Mouse (Mus musculus) kidney, postnatal 25 days (tissue): ENCODE data around the gene Eme2.
A peak's percentile ranks its signal among the peaks of the same experiment; 100 is the strongest.

Experiments
- DNase-seq, 2 experiments: peaks; one replicate each; pipeline ENCODE4 v3.0.0; 2021; ENCODE audit warnings: mixed read lengths in 2 of 2

Eme2 gene

DNA sequence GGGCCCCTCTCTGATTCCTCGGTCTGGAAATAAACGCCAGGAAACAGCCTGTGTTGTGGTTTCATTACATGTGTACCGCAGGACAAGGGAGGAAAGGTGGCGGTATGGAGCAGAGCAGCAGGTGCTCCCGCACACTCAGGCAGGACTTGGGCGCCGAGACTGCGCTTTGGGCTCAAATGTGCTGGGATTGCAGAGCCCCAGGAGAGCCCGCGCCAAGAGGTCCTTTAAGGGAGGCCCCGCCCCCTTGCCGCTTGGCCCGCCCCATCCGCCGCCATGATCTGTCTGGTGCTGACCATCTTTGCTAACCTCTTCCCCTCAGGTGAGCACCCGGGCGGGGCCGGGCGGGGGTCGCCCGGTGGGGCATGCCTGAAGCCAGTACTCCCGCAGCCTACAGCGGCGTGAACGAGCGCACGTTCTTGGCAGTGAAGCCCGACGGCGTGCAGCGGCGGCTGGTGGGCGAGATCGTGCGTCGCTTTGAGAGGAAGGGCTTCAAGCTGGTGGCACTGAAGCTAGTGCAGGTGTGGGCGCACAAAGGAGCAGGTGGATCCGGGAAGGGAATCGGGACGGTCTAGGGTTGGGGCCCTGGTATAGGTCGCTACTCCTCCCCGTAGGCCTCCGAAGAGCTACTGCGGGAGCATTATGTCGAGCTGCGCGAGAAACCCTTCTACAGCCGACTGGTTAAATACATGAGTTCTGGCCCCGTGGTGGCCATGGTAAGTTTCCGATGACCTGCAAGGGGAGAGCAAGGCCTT lies 1.5 kb upstream of the Eme2 start, which contains the start of gene Nme3:
TSS of gene Nme3 (plus strand) at position 260 of the 752 bp plus-strand sequence.
- peak; percentile 89 to 92 for DNase-seq

DNA sequence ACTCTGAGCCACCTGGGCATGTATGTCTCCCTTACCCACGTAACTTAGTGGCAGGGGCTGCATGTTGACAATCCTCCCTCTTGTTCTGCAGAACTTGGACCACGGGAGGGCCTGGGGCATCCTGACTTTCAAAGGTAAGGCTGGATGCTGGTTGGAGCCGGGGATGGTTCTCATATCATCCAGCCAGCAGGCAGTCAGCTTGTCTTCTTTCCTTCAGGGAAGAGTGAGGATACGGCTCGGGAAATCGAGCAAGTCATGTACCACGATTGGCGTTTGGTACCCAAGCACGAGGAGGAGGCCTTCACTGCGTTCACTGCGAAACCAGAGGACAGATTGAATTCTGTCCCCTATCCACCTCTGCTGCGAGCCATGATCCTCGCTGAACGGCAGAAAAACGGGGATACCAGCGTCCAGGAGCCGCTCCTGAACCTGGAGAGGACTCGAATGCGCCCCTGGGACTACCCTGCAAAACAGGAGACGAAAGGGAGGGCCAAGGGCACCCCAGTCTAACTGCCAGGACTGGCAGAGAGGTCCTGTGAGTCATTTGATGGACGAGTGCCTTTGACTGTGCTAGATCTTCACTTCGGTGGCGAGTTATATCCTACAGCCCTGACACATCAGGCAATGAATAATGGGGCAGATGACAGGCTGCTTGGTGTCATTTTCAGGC lies 819 bp upstream of the Eme2 start:
- DNase-seq: peak in 1 of 2 experiments; percentile 46

DNA sequence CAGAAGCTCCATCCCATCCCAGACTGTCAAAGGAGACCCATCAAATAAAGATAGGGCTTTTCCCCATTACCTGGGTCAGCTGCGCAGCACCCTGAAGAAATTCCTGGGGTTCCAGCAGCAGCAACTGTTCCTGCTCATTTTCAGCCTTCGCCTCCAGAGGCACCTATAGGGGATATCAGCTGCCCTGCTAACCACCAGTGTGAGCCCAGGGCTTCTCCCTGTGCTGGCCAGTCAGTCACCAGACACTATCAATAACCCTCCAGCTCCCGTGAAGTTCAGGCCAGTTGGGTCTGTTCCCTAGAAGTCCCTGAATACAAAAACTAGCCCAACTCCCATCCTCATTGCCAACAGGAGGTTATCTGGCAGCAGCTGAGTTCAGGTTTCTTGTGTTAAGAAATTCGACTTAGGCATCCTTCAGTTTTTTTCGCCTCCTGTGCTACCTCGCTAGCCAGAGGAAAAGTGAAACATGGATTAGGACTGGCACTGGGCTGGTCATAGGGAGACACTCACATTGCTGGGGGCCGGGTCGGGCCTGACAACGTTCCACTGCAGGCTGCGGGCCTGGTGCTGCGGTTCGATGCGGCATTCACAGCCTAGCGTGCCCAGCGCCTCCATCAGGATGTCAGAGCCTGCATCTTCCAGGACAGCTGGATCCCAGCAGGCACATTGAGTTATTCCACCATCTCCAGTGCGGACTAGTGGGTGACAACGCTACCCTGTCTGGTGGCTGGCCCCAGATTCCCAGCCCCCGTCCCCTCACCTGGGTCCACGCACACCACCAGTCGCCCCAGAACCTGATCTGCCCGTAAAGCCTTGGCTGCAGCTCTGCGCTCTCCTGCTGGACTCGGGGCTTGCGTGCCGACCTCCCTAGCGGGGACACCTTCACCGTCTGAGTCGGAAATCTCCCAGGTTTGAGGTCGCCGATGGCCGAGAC lies 559 bp downstream of the Eme2 start:
- DNase-seq: peak in 1 of 2 experiments; percentile 60

DNA sequence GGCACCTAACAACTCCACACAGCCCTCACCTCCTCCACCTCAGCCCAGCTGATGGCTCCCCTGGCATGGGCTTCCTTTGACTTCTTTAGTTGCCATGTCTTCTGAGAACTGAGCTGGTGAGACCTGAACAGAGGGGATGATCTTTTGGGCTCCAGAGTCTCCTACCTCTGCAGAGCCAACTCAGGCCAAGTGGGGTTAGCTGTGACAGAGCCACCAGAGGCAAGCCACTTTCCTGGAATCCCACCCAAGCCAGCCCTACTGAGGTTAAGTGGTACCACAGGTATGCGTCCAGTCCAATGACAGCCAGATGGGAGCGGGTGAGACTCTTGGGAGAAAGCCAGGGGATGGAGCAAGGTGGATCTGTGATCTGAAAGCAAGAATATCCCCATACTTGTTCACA lies 1.6 kb downstream of the Eme2 start:
- DNase-seq: peak in 1 of 2 experiments; percentile 39

DNA sequence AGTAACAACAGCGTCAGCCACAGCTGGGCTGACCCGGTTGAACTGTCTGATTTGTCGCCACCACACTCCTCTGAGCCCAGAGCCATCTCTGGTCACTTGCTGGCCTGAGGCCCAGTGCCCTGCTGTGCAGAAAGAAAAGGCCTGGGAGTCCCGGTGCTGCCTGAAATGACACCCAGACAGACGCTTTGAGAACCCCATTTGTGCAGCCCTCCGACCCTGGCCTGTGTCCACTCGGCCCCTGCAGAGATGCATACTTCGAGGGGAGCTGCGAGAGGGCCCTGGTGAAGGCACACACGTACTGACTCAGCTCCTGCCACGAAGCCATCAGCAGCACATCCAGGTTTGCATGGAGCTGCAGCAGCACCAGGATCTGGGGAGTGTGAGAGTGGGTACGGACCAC lies 2.1 kb downstream of the Eme2 start:
- peak in 1 of 2 experiments; percentile 38 for DNase-seq

DNA sequence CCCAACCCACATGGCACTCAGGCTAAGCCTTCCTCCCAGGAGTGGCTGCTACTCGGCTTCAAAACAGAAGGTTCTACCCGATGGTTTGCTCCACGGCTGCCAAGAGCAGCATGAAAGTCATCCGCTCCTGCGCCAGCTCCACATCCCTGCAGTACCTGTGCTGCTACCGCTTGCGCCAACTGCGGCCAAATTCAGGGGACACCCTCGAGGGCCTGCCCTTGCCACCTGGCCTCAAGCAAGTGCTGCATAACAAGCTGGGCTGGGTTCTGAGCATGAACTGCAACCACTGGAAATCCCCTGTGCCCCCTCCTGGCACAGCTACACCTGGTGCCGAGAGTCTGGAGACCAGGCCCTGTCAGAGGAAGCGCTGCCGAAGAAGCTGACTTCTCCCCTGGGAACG lies 3.6 kb downstream of the Eme2 start:
- peak in 1 of 2 experiments; percentile 64 for DNase-seq

DNA sequence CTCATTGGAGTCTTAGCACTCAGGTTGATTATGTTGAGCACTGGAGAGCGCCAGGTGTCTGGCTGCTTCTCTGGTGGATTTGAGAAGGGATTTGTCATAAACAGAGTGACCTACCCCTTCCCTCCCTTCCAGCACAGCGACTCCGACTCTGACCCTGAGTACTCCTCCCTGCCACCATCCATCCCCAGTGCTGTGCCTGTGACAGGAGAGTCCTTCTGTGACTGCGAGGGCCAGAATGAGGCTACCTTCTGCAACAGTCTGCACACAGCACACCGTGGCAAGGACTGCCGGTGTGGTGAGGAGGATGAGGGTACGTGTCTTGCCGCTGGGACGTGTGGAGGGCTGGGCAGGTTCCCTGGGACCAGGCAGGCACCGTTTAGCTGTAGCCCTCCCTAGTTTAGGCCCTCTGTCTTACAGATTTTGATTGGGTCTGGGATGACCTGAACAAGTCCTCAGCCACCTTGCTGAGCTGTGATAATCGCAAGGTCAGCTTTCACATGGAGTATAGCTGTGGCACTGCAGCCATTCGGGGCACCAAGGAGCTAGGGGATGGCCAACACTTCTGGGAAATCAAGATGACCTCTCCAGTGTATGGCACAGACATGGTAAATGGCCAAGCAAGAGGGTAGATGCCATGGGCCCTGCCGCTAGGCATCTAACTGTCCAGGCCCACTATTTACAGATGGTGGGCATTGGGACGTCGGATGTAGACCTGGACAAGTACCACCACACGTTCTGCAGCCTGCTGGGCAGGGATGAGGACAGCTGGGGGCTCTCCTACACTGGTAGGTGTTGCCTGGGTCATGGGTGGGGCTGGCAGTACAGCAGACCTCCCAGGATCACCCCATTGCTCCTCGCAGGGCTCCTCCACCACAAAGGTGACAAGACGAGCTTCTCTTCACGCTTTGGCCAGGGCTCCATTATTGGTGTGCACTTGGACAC lies 4.5 kb downstream of the Eme2 start:
- peak in 1 of 2 experiments; percentile 44 for DNase-seq

DNA sequence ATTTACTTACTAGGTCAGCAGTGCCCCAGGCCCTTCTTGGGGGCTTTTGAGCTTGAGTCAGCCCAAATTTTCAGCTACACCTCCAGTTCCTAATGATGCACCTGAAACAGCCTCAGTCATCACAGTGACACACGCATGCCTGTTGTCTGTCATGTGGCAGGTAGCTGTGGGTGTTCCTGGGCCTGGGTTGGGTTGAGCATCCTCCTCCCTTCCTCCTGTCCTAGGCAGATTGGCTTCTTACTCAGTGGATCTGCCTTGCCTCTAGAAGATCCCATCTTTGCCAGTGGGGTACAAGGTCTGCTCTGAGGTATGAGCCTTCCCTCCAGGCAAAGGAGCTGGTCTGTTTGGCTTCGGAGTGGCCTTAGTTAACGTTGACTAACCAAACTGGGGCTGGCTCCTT lies 6.0 kb downstream of the Eme2 start:
- no peak for DNase-seq

DNA sequence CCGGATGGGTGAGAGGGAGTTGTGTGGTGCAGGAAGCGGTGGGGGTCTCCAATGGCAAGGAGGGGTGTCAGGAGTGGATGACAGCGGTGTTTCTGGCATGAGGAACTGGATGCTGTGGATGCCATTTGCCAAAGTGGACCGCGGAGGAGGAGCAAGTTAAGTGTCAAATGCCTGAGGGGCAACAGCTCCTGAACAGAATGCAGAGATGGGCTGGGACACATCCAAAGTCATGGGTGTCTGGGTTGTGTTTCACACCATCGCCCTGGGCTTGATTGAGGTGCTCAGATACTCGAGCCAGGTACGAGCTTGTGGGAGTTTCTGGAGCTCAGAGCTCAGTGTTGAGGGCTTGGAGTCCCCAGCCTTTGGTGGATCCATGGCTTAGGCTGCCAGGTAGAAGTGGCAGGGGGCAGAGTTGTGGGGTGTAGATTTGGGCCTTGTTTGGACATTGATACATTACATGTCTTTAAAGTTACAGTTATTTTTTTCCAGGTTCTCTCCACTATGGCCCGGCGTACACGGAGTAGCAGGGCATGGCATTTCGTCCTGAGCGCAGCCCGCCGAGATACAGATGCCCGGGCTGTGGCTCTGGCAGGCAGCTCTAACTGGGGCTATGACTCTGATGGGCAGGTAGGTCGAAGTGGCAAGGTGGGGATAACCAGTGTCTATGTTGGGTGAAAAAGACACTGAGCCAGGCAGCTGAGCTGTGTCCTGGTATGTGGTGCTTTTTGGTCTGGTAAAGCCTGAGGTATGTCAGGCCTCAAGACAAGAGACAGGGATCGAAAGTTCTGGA lies 7.4 kb downstream of the Eme2 start:
- peak in 1 of 2 experiments; percentile 58 for DNase-seq

DNA sequence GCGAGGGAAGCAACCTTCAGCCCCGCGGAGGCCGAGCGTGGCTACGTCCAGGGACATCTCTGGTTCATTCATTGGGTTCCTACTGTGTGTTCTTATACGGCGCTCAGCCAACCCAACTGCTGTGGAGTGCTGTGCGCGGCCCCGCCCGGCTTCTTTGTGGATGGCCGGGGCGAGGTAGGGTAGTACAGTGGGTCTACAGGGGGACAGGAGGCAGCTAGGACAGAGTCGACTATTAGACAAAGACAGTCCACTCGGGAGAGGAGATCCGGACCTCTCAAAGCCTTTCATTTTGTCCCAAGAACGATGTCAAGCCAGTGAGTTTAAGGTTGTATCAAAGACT lies 8.0 kb downstream of the Eme2 start:
- no peak for DNase-seq

DNA sequence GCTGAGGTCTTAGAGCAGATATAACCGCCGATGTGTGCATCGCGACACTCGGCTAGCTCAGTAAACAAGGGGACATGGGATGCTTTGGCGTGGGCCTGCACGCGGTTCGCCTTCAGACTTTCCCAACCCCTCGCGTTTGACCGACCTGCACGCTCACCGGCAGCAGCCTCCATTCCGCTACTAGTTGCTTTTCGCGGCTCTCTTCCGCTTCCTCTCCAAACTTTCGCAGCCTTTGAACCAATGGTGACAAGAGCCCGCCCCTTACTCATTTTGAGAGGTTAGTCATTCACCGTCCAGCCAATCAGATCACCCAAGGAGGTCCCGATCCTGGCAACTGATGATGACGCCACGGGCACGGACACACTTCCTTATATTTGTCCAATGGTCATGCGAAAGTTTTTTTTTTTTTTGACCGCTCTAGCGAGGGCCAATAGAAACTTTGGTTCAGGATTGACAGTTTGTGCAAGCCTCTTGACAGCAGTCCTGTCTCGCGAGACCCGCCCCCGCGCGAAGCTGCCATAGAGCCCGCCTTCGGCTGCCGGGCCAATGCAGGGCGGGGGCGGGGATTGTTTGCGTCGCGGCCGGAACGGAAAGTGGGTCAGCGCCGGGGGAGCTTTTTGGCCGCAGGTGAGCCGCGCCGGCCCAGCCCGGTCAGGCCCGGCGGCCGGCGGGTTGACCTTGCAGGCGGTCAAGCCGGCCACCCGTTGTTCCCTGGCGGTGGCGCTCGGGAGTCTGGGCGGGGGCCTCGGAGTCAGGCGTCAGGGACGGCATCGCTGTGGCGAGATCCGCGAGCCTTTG lies 8.6 kb downstream of the Eme2 start, which contains the start of the genes Nubp2 and Spsb3:
TSS of gene Nubp2 (minus strand) at position 216 of the 798 bp plus-strand sequence.
TSS of gene Spsb3 (plus strand) at position 510 of the 798 bp plus-strand sequence.
- DNase-seq: peak; percentile 99 to 100

DNA sequence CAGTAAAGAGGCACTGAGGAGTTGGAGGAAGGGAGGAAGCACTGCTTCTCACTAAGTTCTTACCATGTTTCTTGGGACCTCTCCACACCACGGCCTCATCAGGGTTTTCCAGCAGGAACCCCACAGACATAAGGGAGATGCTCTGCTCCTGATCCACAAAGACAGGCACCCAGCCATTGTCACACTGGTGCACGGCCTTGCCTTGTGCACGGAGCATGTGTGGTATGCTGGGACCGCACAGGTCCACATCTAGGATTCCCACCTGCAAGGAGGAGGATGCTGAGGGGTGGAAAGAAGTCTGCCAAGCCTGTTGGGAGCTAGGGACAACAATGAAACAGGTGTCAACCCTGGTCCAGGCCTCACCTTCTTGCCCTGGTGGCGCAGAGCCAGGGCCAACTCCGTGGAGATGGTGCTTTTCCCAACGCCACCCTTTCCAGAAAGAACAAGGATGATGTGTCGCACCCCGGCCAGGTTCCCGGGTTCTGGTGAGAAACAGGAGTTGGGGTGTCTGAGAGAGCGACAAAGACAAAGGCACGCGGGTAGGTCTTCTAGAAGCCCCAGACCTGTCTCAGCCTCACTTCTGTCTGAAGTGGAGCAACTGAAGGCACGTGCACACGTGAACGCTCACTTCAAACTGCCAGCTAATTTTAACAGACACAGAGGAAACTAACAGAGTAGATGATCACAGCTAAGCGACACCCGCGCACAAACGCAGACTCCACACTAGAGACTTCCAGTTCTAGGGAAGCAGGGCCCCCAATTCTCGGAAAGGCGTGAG lies 9.3 kb downstream of the Eme2 start:
- peak in 1 of 2 experiments; percentile 56 for DNase-seq

DNA sequence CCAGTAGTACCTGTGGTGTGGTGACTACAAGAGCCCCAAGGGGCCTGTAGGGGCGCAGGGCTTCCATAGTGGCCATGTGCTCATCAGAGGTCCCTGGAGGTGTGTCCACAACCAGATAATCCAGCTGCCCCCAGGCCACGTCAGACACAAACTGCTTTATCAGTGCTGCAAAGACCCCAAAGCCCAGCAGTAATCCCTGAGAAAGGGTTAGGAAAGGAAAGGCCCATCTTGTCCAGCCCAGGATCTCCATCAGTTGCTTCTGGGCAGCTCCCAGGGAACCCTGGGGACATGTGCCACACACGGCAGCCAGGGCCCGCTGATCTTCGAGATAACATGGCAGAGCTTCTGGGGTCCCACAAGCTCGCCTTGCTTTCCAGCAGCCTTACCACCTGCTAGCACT lies 10.5 kb downstream of the Eme2 start:
- peak in 1 of 2 experiments; percentile 30 for DNase-seq

DNA sequence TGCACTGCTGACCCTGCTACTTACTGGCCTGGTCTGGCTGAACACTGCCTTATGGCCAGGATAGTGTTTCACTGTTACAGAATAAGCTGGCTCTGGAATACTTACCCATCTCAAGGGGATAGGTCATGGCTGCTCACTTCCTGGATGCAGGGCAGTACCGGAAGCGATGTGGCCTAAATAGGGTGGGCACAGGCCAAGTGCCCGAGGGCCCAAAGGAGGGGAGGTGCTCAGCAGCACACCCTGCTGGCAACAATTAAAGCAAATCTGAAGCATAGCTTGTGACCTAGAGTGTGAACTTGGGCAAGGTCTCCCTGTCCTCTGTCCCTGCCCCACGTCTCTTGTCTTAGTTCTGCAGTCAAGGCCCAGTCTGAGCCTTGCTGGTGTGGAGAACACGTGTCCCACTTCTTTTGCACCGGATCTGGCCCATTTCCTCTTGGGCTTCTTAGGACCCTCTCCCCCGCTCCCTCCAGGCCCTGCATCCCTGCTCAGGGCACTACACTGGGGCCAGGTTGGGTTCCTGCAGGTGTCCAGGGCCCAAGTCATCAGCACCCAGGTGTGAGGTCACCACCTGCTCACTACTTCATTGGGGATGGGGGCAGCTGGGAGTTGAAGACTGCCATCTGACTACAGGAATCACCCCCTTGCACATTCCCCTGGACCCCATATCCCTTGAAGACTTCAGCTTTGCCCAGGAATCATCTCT lies 13.0 kb downstream of the Eme2 start:
- peak; percentile 70 to 71 for DNase-seq

DNA sequence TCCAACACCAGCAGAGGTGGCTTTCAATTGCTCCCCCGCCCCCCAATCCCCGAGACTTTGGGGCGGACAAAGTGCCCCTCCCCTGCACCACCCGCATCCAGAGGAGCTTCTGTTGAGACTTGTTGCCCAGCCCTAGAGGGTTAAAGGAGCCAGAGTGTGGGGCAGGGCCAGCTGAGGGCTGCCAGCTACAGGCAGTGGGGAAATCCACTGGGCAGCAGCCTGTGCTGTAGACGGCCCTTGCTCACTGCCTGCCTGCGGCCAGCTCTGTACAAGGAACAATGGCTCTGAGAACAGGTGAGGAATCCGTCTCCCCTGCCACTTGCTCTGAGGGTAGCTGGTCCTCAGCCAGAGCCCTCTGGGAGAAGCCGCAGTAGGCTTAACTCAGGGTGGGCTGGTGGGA lies 16.4 kb downstream of the Eme2 start:
- peak in 1 of 2 experiments; percentile 81 for DNase-seq

DNA sequence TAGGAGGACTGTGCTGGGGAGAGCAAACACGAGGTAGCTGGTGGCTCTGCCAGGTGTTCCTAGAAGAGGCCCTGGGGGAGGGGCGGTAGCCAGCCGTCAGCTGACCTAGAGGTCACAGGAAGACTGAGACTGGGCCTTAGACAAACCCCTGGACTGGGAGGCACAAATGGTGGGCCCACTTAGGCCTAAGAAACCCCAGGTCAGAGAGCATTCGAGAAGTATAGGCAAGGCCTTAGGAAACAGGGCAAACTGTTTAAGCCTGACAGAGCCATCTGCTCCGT lies 16.8 kb downstream of the Eme2 start:
- peak; percentile 93 to 96 for DNase-seq

DNA sequence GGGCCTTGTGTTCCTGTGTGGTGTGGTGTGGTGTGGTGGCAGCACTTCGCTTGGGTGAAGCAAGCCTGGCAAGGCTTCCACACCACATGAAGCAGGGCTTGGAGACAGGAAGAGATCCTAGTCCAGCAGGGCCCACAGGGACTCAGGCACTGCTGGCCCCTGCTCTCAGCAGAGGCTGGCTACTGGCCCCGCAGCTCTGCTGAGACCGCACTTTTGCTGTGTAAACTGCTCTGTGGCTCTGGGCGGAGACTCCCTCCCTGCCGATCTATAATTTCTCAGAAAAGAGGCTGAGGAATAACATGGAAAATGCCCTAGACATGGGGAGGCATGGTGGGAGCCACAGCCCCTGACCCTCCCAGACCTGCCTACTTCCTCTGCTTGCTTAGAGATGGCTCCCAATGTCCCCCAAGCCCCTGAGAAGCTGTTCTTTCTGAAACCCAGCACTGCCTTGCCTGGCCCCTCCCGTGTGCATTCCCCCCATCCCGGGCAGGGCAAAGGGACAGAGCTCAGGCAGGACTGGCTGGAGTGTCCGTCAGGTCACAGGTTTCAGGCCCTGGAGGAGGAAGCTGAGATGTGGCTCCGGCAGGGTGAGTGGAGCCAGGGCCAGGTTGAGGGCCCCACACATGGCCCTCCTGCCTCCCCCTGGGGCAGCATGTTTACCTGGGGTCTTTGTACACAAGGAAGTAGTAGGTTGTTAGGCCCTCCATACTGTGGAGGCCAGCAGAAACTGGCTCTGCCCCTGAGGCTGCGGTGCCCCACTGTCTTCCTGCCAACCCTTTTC lies 17.4 kb downstream of the Eme2 start:
- DNase-seq: peak; percentile 75 to 90

DNA sequence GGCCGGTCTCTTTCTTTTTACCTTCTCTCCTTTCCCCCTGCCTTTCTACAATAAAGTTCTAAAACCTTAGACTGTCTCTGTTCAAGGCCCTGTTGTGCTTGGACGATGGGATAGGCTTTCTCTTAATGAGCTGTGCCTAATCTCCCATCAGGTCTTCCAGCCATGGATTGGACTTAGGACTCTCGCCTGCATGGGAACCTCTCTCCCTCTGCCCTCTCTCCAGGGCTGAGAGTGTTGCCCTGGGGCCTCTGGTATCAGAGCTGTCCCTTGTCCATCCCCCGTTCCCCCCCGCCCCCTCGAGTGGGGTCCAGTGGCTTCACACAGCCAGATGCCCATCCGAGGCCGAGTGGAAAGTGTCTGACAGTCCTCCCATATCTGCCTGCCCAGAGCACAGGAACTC lies 19.9 kb downstream of the Eme2 start:
- DNase-seq: peak in 1 of 2 experiments; percentile 60
